Mouse (Mus musculus) liver, embryonic 16.5 days (tissue): ENCODE measurements at regions not wholly inside any gene's neighbourhood (a gene's known extent, or its start where the extent isn't known, plus 50 kb on each side); places are given as distances from the start of the nearest gene placed in this dataset.

ENCODE experiments used
- ATAC-seq: fragments of 200-750 bp; cut with Nextera tagmentation; 2 replicates; pipeline ENCODE4 v1.8.0; 2017; ENCODE audit warnings: low read depth, mild to moderate bottlenecking, moderate number of reproducible peaks, moderate library complexity
- H3K27ac ChIP-seq: fragments of 300-500 bp; sonication (generic); 2 replicates; pipeline ENCODE4 v1.5.1; 2014; ENCODE audit warnings: mild to moderate bottlenecking, low read length
- H3K27me3 ChIP-seq: fragments of 300-500 bp; sonication (generic); 2 replicates; pipeline ENCODE4 v1.6.1; 2014; ENCODE audit warnings: low read depth, low read length, mixed read lengths; ENCODE audit not compliant: control insufficient read depth, insufficient read depth
- H3K36me3 ChIP-seq: fragments of 300-500 bp; sonication (generic); 2 replicates; pipeline ENCODE4 v1.6.1; 2014; ENCODE audit warnings: mild to moderate bottlenecking; ENCODE audit not compliant: control insufficient read depth, insufficient read depth
- H3K4me1 ChIP-seq: fragments of 300-500 bp; sonication (generic); 2 replicates; pipeline ENCODE4 v1.6.1; 2014; ENCODE audit warnings: low read depth, low read length, mixed read lengths; ENCODE audit not compliant: control insufficient read depth
- H3K4me2 ChIP-seq: fragments of 300-500 bp; sonication (generic); 2 replicates; pipeline ENCODE4 v1.6.1; 2014; ENCODE audit warnings: low read depth, low read length, mixed read lengths
- H3K4me3 ChIP-seq: fragments of 300-500 bp; sonication (generic); 2 replicates; pipeline ENCODE4 v1.5.1; 2014; ENCODE audit warnings: low read depth, mild to moderate bottlenecking, low read length
- H3K9ac ChIP-seq: fragments of 300-500 bp; sonication (generic); 2 replicates; pipeline ENCODE4 v1.6.1; 2014; ENCODE audit warnings: low read depth, low read length
- H3K9me3 ChIP-seq: fragments of 300-500 bp; sonication (generic); replicated peaks from 2 replicates; pipeline ENCODE4 v1.6.1; 2016; ENCODE audit warnings: low read length; ENCODE audit not compliant: control insufficient read depth
- whole genome bisulfite sequencing: fragments of 180-500 bp; shearing (Covaris S2); extraction: QIAGEN DNeasy Blood & Tissue Kit; methylation state at CpG from one replicate; pipeline ENCODE4 v1.1.7; 2014; ENCODE audit not compliant: insufficient replicate concordance; 5-methylcytosine and 5-hydroxymethylcytosine counted together

- H3K4me1 ChIP-seq, result no peaks in the 10 kb centered on the region
- no peak overlapping the region for H3K4me3 ChIP-seq
- no peak overlapping the region for H3K4me2 ChIP-seq
- ATAC-seq, result peak; percentile 21; the same call in 1 of the 2 replicates
- no peaks in the 10 kb centered on the region for H3K27me3 ChIP-seq
- no peak overlapping the region for H3K27ac ChIP-seq
- no peaks in the 10 kb centered on the region for H3K36me3 ChIP-seq
- 63% methylated on average over 9 of the region's 9 CpGs for WGBS
- H3K9ac ChIP-seq, result no peak overlapping the region
- no peaks in the 10 kb centered on the region for H3K9me3 ChIP-seq
Observed at GRCm38 (mm10) chr1:119234449-119234848, 181.0 kb upstream of the Gli2 start.

GRCm38 (mm10) chr1:119226996-119227395 lies 173.6 kb upstream of the Gli2 start:
- Histone ChIP-seq H3K9me3 (no peaks in the 10 kb centered on the region), H3K9ac (no peak overlapping the region), H3K36me3 (no peaks in the 10 kb centered on the region), H3K4me1 (no peaks in the 10 kb centered on the region), H3K4me3 (no peak overlapping the region), H3K27ac (no peak overlapping the region), H3K4me2 (no peak overlapping the region), H3K27me3 (no peaks in the 10 kb centered on the region)
- 56% methylated on average over 2 of the region's 2 CpGs for WGBS
- no peak for ATAC-seq

GRCm38 (mm10) chr1:119223876-119224275 lies 170.5 kb upstream of the Gli2 start:
- no peaks in the 10 kb centered on the region for H3K9me3 ChIP-seq
- H3K36me3 ChIP-seq, result no peaks in the 10 kb centered on the region
- no peak overlapping the region for H3K4me2 ChIP-seq
- no peak overlapping the region for H3K4me3 ChIP-seq
- no peak overlapping the region for H3K9ac ChIP-seq
- no peak overlapping the region for H3K27ac ChIP-seq
- no peaks in the 10 kb centered on the region for H3K27me3 ChIP-seq
- H3K4me1 ChIP-seq, result no peaks in the 10 kb centered on the region
- no peak for ATAC-seq
- WGBS, result 68% methylated on average over 8 of the region's 8 CpGs

- H3K27me3 ChIP-seq, result no peaks in the 10 kb centered on the region
- no peak overlapping the region for H3K4me2 ChIP-seq
- H3K9me3 ChIP-seq, result no peaks in the 10 kb centered on the region
- H3K27ac ChIP-seq, result no peak overlapping the region
- no peak overlapping the region for H3K9ac ChIP-seq
- WGBS, result 59% methylated on average over 6 of the region's 6 CpGs
- no peak for ATAC-seq
- no peaks in the 10 kb centered on the region for H3K36me3 ChIP-seq
- H3K4me1 ChIP-seq, result no peaks in the 10 kb centered on the region
- H3K4me3 ChIP-seq, result no peak overlapping the region
Observed at GRCm38 (mm10) chr1:119221901-119222300, 168.5 kb upstream of the Gli2 start.

- Histone ChIP-seq H3K27me3 (no peaks in the 10 kb centered on the region), H3K4me3 (no peak overlapping the region), H3K36me3 (no peaks in the 10 kb centered on the region), H3K27ac (no peak overlapping the region), H3K4me2 (no peak overlapping the region), H3K4me1 (no peaks in the 10 kb centered on the region), H3K9ac (no peak overlapping the region), H3K9me3 (no peaks in the 10 kb centered on the region)
- ATAC-seq, result no peak
- 71% methylated on average over 7 of the region's 7 CpGs for WGBS
Observed at GRCm38 (mm10) chr1:119221012-119221411, 167.6 kb upstream of the Gli2 start.

- Histone ChIP-seq H3K36me3 (no peaks in the 10 kb centered on the region), H3K4me2 (no peak overlapping the region), H3K27me3 (no peaks in the 10 kb centered on the region), H3K27ac (no peak overlapping the region), H3K9me3 (no peaks in the 10 kb centered on the region), H3K4me1 (no peaks in the 10 kb centered on the region), H3K4me3 (no peak overlapping the region), H3K9ac (no peak overlapping the region)
- peak; percentile 32; the same call in 1 of the 2 replicates for ATAC-seq
- WGBS, result 52% methylated on average over 10 of the region's 10 CpGs
Observed at GRCm38 (mm10) chr1:119219817-119220216, 166.4 kb upstream of the Gli2 start.

- 31% methylated on average over 4 of the region's 4 CpGs for WGBS
- Histone ChIP-seq H3K36me3 (no peaks in the 10 kb centered on the region), H3K4me2 (no peak overlapping the region), H3K4me3 (no peak overlapping the region), H3K9ac (no peak overlapping the region), H3K4me1 (no peaks in the 10 kb centered on the region), H3K27ac (no peak overlapping the region), H3K9me3 (no peaks in the 10 kb centered on the region), H3K27me3 (no peaks in the 10 kb centered on the region)
- peak; percentile 68 for ATAC-seq
Observed at GRCm38 (mm10) chr1:119217387-119217786, 164.0 kb upstream of the Gli2 start.

GRCm38 (mm10) chr1:119209607-119210007 lies 156.2 kb upstream of the Gli2 start:
- ATAC-seq, result peak; percentile 53; the same call in 1 of the 2 replicates
- H3K36me3 ChIP-seq, result no peaks in the 10 kb centered on the region
- no peak overlapping the region for H3K9ac ChIP-seq
- H3K4me2 ChIP-seq, result no peak overlapping the region
- H3K9me3 ChIP-seq, result no peaks in the 10 kb centered on the region
- no peak overlapping the region for H3K27ac ChIP-seq
- no peaks in the 10 kb centered on the region for H3K4me1 ChIP-seq
- no peak overlapping the region for H3K4me3 ChIP-seq
- H3K27me3 ChIP-seq, result no peaks in the 10 kb centered on the region
- WGBS, result 27% methylated on average over 7 of the region's 7 CpGs

- Histone ChIP-seq H3K4me2 (no peak overlapping the region), H3K4me3 (no peak overlapping the region), H3K4me1 (no peaks in the 10 kb centered on the region; the same call in 1 of the 2 replicates), H3K27ac (no peak overlapping the region), H3K9ac (no peak overlapping the region), H3K36me3 (no peaks in the 10 kb centered on the region), H3K9me3 (no peaks in the 10 kb centered on the region), H3K27me3 (no peaks in the 10 kb centered on the region)
- no peak for ATAC-seq
- WGBS, result 54% methylated on average over 6 of the region's 6 CpGs
Observed at GRCm38 (mm10) chr1:119202456-119202855, 149.0 kb upstream of the Gli2 start.

- H3K36me3 ChIP-seq, result no peaks in the 10 kb centered on the region
- H3K4me1 ChIP-seq, result no peaks in the 10 kb centered on the region; the same call in 1 of the 2 replicates
- peak; percentile 43; the same call in 1 of the 2 replicates for ATAC-seq
- H3K4me3 ChIP-seq, result no peak overlapping the region
- H3K27ac ChIP-seq, result no peak overlapping the region
- WGBS, result 47% methylated on average over 7 of the region's 7 CpGs
- H3K27me3 ChIP-seq, result no peaks in the 10 kb centered on the region
- no peaks in the 10 kb centered on the region for H3K9me3 ChIP-seq
- no peak overlapping the region for H3K9ac ChIP-seq
- H3K4me2 ChIP-seq, result no peak overlapping the region
Observed at GRCm38 (mm10) chr1:119197415-119197700, 143.9 kb upstream of the Gli2 start.
